Mouse (Mus musculus) kidney, adult 8-10 months (tissue): ENCODE measurements around the gene Dock4.

Experiments used
- DNase-seq, 2 experiments: peaks; one replicate each; pipeline ENCODE4 v3.0.0; 2022

The Dock4 gene

DNA sequence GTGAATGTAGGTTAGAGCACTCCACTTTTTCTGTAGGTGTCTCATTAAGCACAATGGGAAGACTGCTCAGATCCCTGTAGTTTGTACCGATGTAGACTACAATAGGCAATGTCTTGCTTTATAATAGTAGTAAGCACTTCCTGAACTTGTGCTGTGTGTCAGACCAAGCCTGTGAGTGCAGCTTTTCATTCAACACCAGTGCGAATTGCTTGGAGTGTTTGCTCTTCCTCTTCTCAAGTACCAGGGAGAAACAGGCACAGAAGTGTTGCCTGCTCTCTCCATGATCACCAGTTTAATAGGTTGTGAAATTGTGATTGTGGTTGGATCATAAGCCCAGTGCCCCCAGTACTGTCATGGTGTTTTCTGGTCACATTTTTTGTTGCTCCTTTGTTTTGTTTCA is 18.1 kb downstream of the Dock4 start:
- DNase-seq: no peak

DNA sequence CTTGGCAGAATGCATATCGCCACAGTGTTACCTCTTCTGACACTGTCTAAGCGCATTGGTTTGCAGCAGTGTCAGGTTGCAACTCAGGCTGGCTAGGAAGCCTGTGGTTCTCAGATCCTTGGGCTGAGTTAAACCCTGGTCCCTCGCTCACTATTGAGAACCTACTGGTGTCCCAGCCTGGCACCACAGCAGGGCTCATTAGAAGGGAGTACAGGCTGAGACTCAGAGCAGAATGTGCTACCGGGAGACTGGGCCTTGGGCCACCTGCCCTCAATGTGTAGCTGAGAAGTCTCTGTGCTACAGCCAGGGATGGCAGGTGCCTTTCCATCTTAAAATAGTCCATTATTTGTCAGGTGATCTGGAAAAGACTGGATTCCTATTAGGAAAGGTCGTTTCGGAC is 18.5 kb downstream of the Dock4 start:
- DNase-seq: no peak

DNA sequence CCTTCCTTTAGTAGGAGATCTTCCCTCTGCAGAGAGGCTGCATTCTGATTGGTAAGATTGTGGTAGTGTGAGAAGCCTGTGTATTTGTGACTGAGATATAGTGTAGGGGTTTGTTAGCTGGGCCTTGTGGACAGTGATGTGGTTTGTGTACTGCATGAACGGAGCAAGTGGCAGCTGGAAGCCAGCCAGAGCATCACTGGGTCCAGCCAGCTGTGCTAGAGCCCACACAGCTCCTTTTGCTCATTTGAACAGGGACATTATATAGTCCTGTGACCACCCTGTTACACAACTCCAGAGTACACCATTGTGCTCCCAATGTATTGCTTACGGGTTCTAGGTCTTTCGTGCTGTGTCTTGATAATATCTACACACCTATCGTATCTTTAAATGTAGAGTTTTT is 22.5 kb downstream of the Dock4 start:
- no peak for DNase-seq

DNA sequence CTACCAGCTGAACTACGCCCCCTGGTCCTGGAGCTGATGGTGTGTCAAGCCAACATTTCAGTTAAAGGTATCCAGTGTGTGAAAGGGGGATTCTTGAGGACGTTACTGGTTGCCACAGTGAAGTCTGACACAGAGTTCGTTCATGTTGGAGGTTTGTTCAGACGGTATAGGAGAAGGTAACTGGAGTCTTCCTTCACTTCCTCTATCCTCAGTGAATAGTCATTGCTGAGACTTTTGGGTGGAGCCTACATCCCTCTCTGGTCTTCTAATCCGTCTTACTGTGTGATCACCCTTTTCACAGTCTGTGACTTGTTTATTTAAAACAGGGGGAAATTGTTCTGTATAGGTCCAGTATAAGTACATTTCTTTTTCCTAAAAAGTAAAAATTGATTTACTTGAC is 23.3 kb downstream of the Dock4 start:
- no peak for DNase-seq

DNA sequence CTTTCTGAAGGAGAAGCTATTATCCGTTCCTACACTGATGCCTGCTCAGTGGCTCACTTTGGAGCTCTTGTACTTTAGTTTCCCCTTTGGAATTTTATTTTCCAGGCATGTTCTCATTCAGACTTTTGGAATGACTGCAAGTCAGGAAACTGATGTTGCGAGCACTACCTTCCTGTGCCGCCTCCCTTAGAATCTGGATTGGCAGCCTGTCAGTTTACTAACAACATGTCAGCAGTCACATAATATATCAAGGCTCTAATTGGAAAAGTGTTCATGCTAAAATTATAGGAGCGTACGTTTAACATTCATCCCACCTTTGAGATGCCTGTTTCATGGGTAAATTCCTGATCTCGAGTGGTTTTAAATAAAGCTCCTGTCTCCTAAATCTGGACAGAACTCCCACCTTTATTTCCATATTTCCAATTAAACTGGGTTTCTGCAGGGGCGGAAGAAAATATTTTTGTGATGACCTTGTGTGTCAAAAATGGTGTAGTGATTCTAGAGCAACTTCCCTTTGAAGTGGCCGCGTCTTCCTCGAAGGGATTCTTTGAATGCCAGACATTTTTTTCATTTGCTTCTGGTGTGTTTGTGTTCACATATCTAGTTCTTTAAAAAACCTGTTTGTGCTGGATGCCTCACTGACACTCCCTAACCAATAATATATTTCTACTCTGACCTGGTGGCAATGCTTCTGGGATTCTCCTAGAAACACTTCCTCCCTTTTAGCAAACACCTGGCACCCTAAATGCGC is 26.1 kb downstream of the Dock4 start:
- no peak for DNase-seq

DNA sequence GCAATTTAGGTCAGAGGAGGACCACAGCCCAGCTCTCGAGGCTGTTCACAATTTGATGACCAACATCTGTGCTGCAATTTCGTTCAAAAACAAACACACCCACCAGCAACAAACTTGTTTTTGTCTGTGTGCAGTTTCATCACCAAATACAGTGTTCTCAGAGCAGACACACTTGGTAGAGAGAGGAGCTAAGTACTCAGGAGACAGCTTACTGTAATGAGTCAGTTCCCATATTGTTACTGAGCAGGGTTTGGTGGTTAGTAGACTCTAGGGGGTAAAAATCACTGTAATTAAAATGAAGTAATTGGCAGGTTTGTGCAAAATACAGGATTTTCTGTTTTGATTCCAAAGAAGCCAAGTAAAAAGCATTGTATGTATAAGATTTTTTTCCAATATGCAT is 28.0 kb downstream of the Dock4 start:
- DNase-seq: no peak

DNA sequence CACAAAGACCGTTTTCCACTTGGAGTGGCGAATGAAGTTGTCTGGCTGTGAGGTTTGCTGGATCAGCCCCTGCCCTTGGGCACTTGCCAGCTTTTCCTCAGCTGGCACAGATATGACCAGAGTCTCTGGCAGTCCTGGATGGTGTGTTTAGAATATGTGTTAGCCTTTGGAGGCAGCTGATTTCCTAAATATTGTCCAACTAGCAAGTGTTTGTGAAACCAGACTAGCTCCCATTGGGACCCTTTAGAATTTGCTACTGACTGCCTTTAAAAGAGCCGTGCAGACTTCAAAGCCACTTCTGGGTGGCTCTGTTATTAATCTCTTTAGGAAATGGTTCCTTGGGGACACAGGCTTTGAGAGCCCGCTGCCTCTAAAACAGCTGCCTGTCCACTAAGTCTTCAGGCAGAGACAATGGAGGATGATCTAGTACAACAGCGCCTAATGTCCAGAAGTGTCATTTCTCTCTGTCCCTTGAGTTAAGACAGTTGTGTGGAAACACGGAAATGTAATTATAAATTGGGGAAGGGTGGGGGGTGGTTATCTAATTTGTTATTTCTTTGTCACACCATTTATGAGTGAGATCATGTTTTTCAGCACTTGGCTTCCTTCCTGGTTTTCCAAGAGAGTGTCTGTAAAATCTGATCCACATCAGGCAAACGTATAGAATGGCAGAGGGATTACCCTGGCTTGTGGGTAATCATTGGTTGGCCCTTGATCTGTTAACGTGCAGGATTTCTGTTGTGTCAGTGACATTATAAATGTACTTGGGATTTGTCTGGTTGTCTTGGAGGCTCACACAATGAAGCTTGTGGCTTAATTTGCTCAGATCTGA is 32.1 kb downstream of the Dock4 start:
- peak in 1 of 2 experiments; percentile 39 for DNase-seq

DNA sequence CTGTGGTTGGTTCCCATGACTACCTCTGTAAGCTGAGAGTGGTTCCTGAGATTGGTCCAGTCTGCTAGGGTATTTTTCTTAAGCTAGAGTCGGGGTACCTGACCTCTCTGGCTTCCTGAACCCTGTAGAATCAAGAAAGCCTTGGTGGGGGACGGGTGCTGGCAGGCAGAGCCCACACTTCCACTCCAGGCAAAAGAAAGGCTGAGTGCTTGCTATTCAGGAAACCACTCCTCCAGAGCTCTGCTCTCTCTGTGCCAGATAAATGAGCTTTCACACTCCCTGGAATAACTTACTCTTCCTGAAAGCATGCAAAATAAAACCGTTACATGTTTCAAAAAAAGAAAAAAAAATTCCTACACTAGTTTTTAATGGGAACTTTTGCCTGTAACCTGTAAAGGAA is 38.5 kb downstream of the Dock4 start:
- DNase-seq: no peak

DNA sequence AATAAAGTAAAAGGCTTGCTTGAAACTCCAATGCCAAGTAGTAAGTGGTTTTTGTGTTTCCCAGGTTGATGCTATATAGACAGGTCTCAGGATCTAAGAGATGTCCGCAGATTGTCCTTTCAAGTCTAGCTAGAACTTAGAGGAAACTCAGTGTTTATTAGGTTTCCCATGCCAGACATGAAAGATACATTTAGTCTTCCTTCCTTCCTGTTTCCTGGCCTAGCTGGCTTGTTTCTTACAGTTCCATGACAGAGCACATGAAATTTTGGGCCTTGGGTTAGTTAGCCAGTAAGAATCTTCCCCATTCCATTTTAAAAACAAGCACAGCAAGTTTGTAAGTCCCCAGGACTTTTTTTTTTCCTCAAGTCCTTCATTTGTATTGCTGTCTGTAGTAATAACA is 39.5 kb downstream of the Dock4 start:
- no peak for DNase-seq

DNA sequence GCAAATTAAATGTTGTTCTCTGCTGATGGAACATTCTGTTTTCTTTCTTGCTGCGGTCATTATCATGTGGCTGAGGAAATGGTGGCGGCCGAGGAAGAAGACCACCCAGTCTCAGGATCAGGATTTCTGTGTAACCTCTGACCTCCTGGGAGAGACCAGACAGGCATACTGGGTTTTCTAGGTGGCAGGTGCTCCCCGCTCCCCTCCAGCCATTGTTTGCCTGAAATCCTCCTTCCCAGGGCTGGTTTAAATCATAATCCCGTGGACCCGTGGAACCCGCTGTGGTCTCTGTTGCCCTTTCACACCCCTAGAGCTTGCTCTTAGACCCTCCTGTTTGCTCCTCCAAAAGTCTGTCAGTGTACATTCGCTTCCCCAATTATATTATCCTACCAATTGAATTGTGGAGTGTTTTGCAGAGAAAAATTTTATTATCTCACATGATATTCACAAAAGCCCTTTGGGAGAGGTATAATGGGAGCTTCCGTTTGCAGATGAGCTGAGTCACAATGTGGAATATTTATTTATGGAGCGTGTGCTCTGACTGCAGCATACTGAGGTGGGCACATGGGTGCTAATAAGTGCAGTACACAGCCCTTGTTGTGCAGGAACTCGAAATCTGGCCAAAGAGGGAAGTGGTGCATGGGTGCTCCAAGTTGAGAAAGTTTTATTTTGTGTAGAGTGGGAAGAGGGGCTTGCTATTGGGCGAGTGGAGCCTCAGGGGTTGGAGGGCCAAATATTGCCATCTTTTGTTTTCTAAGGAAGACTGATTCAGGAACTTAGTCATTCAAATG is 40.5 kb downstream of the Dock4 start:
- no peak for DNase-seq

DNA sequence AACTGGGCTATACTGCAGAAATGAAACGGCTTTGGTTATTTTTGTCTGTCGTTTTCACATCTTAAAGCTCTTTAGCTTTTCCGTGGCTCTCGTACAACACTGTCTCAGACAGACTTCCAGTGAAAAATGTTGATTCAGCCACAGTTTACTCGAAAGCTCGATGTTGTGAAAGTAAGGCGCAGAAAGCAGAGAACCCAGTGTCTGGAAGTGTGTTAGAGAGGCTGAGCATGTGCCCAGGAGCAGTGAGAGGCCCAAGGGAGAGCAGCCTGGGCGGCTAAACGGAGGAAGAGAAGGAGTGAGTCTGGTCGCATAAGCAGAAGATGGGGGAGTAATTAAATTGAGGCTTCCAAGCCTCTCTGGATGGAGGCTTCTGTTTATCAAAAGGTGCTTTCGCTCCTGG is 50.6 kb downstream of the Dock4 start:
- no peak for DNase-seq

DNA sequence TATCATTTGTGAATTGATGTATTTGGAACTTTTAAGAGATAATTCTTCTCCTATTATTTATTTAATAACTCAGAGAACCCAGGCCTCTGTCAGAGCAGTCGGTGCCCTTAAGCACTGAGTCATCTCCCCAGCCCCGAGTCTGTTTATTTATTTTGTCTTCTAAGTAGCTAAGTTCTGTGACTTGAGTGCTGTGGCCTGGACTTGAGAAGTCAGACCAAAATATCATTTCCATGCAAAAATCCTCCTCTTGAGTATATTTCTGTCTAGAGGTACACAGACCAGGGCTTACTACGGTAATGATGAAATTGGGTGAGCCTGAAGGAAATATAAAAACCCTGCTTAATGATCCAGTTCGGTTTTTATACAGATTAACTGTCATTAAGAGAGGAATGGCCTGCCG is 52.1 kb downstream of the Dock4 start:
- DNase-seq: no peak

DNA sequence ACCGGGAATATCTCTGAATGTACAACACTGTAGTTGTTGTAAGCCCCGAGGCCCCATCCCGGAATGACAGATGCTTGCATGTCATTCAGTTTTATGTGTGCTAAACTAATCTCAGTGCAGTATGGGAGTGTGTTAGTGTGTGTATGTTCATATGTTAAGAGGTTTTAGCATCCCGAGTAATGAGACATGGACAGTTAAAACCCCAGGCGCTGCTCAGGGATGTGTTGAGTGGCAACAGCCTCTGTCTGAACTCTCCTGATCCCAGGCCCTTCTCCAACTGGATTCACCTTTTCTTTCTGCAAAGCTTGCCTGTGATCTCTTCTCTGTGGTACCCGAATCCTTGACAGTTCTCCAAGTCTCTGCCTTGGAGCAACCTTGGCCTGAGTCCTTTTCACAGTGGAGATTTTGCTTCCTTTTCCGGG is 52.5 kb downstream of the Dock4 start:
- no peak for DNase-seq

DNA sequence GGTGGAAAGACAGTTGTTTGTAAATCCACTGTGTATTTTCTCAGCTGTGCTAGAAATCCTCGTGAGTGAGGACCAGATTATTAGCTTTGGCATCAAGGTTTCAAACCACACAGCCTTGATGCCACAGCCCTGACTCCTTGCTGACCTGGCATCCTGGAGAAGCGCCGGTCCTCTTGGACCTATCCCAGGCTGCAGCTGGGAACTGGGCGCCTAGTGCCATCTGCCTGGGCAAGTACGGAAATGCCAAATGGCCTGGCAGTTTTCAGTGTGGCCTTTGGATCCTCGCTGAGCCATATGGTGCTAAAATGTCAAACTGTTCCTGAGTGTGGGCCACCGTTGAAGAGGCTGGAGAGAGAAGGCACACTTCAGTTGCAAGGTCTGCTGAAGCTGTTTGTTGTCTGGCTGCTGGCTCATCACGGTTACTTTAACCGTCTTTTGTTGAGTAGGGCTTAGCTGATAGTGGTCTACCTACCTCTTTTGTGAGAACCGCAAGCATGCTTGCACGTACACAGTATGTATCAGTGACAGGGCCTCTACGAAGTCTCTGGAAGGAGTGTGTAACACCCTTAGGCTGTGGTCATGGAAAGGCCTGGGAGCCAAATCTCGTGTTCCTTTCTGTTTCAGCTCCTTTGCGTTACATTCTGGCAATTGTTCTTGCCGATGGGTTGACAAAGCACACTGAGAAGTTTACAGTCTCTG is 53.3 kb downstream of the Dock4 start:
- DNase-seq: peak in 1 of 2 experiments; percentile 52

DNA sequence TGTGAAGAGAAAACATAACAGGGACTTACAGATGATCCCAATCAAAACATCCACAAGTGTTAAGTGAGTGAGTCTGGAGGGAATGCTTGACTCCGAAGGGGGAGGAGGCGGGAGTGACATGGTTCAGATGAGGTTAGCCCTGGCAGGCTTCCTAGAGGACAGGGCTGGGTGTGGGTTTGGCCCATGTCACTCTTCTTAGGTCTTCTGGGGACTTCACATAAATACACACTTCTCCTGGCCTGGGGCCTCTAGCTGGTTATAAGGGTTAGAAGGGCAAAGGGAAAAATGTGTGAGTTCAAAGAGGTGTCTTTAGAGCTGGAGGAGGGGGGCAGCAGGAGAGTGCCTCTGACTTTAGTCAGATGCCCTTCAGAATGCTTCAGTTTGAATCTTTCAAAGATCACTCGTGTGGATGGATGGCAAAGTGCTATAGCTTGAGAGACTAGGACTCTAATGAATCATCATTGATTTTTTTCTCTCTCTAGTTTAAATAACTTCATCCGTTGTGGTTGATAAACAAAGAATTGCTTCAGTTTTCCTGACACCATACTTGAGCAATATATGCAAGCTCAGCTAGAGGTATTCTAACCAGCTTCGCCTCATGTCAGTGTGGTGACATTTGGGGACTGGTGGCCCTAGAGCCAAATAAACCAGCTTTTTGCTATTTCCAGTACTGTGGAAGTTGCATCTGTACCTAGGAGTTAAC is 54.0 kb downstream of the Dock4 start:
- DNase-seq: peak; percentile 27 to 30

DNA sequence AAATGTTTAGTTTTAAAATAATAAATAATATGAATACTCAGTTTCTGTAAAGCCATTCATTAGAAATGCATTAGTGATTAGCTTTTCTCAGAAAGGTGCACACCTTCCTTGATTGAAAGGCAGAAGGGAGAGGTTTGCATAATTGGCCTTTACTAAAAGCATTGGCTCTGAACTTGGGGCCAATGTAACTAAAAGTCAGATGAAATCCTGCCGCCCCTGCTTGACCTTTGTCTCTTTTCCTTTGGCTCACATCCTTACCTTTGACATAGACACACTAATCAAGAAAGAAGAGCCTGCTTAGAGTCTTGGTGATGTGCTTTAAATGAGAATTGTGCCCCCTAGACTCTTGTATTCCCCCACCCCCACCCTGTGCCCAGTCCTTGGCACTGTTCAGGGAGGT is 55.4 kb downstream of the Dock4 start:
- no peak for DNase-seq

DNA sequence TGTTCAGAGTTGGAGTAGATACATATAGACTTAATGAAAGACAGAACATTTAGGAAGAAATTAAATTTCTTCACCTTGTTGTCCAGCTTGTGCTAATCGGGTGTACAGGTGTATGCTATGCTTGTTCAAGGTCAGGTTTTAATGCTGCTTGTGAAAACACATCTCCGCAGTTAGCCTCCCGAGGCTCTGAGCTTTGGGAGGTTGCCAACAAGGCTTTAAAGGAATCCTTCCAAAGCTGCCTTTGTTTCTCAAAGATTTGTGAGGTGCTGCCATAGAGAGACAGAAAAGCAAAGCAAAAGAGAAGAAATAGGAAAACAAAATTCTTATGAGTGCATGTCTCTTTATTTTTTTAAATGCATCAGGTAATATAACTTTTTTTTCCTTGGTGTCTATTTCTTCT is 57.8 kb downstream of the Dock4 start:
- no peak for DNase-seq

DNA sequence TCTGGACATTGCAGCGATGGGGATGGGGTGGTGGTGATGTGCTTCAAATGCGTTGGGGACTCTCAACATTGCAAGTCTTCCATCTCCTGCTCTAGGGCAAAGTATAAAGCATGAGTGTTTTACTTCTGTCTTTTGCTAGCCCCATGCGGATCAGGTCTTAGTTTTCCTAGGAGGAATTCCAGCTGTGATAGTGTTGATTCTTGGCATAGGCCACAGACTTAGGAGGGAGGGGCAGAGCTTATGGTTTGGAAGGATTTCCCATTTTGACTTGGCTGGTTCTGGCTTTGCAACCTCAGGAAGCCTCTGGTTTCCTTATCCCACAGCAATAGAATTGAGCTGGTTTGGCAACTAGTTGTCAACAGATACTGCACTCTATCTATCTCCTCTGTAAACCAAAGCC is 58.9 kb downstream of the Dock4 start:
- DNase-seq: no peak

DNA sequence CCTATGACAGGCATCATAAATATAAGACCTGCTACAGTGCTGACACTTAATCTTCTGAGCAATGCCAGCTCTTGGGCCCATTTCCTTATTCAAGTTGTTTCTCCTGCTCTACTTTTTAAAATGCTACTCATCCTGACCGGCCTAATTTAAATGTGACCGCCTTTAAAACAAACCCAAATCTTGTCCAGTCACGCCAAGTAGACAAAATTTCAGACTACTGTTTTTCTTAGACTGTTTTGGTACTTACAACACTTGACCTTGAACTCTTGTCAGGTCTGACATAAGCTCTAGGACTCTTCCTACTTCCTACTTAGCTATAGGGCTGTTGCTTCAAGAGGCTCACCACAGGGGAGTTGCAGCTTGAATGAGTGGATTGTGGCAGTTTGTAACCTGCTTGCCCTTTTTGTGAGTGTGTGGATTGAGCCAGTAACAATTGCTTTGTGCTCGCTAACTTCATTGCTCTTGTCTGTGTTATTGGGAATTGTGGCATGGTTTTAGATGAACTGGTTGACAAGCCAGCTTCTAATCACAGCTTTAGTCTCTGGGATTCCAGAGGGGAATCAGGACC is 62.2 kb downstream of the Dock4 start:
- no peak for DNase-seq

DNA sequence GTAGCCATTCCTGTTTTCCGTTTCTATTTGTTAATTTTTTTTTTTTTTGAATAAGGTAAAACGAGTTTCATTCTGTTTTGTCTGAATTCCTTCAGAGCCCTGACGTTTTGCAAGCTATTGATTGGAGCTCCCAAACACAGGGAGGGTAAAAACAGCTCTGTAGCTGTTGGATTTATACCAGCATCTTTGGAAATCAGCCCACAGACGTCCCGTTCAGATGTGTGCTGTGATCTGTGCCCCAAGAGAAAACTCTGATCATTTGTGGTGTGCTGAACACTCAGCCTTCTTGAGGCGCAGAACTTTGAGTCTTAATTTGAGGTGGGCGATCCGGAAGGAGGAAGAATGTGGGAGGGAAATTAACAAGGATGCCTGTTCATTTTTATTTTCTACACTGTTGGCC is 62.7 kb downstream of the Dock4 start:
- no peak for DNase-seq

DNA sequence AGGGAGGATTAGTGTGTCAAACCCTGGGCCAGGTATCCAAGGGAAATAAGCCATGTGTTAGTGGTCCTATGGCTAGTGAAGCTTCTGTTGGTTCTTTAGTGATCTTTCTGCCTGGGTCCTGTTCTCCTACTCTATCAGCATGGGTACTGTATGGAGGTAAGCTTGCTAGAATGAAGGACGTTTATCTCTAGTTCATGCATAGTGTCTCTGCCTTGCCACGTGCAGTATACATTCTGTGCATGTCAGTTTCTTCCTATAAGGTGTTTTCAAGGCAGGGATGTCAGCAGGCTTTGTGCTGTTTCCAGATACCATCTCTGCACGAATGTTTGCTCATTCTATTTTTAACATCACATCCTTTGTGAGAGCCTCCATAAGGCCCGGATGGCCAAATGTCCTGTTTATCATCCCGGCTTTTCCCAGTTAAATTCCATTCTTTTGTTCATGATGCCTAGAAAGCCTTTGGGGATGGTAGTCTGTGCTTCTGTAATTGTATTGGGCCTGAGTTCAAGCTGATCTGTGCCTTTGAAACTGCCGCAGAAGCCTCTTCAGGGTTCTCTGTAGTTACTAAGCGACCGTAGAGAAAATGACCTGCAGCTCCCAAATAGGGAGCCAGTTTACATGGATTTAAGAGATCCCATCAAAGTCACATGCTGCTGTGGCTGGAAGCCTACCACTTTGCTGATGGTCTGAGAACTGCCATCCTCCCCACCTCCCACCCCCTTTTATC is 66.1 kb downstream of the Dock4 start:
- no peak for DNase-seq
